Mouse (Mus musculus): ENCODE data around the gene Csn1s2b. TPM values are rescaled to one million over a fixed set of nuclear protein-coding genes. Genes with fewer than 3 reads are reported as not detected.
"Not testable (repeated sequence)": the region's sequence is repeated elsewhere in the genome, so short reads cannot be mapped to it uniquely, and the experiment has no call there.

The Csn1s2b gene
- not detected for total RNA-seq (2022)

- no peak for DNase-seq (ENCODE audit: low spot score in 2 of 2)
Observed at GRCm38 (mm10) chr5:87807782-87808181, at the start of gene Csn1s2b. Gene Csn1s2b, plus strand, starts transcription at chr5:87808082.

- DNase-seq (ENCODE audit: low spot score in 2 of 2) = no peak
Observed at GRCm38 (mm10) chr5:87764546-87764945, 43.3 kb upstream of the Csn1s2b start.

- DNase-seq (ENCODE audit: low spot score in 2 of 2) = not testable (repeated sequence)
Observed at GRCm38 (mm10) chr5:87772151-87772550, 35.7 kb upstream of the Csn1s2b start.

- DNase-seq (ENCODE audit: low spot score in 2 of 2) = no peak
Observed at GRCm38 (mm10) chr5:87774267-87774666, 33.6 kb upstream of the Csn1s2b start, which contains the start of gene Csn1s2a. Gene Csn1s2a, plus strand, starts transcription at chr5:87774567.

- DNase-seq (ENCODE audit: low spot score in 2 of 2) = no peak
Observed at GRCm38 (mm10) chr5:87782731-87783130, 25.2 kb upstream of the Csn1s2b start.

- no peak for DNase-seq (ENCODE audit: low spot score in 2 of 2)
Observed at GRCm38 (mm10) chr5:87809253-87809652, 1.4 kb downstream of the Csn1s2b start.

- no peak for DNase-seq (ENCODE audit: low spot score in 2 of 2)
Observed at GRCm38 (mm10) chr5:87825386-87825785, 17.5 kb downstream of the Csn1s2b start, which contains the start of gene Prr27. Gene Prr27, plus strand, starts transcription at chr5:87825686.

GRCm38 (mm10) chr5:87855136-87855716 lies 47.3 kb downstream of the Csn1s2b start:
- DNase-seq (ENCODE audit: low spot score in 2 of 2) = no peak

GRCm38 (mm10) chr5:87870084-87870483 lies 62.2 kb downstream of the Csn1s2b start:
- DNase-seq (ENCODE audit: low spot score in 2 of 2) = no peak

GRCm38 (mm10) chr5:87871423-87871822 lies 63.5 kb downstream of the Csn1s2b start:
- no peak for DNase-seq (ENCODE audit: low spot score in 2 of 2)

Other genes with a start within 250 kb of the Csn1s2b start
- not detected for gene Sult1d1, start 239.1 kb upstream of the Csn1s2b start, total RNA-seq (2022)
- gene Sult1e1, start 216.5 kb upstream of the Csn1s2b start, total RNA-seq (2022) = not detected
- gene Csn1s1, start 141.9 kb upstream of the Csn1s2b start, total RNA-seq (2022) = not detected
- gene Csn2, start 108.5 kb upstream of the Csn1s2b start, total RNA-seq (2022) = not detected
- gene Csn1s2a, start 33.5 kb upstream of the Csn1s2b start, total RNA-seq (2022) = not detected
- gene Prr27, start 17.6 kb downstream of the Csn1s2b start, total RNA-seq (2022) = not detected
- gene Odam, start 76.9 kb downstream of the Csn1s2b start, total RNA-seq (2022) = not detected
- gene Csn3, start 117.5 kb downstream of the Csn1s2b start, total RNA-seq (2022) = not detected
- gene 2310003L06Rik, start 161.4 kb downstream of the Csn1s2b start, total RNA-seq (2022) = not detected
- gene Gm28434, start 161.4 kb downstream of the Csn1s2b start, total RNA-seq (2022) = not detected
- gene Cabs1, start 171.4 kb downstream of the Csn1s2b start, total RNA-seq (2022) = not detected
- not detected for gene Smr3a, start 194.5 kb downstream of the Csn1s2b start, total RNA-seq (2022)

Data from left cerebral cortex, adult 8-10 months (tissue).